Mouse (Mus musculus) liver, embryonic 13.5 days (tissue): ENCODE results near the gene Ctr9. TPM values are rescaled to one million over a fixed set of nuclear protein-coding genes. Genes with fewer than 3 reads are reported as not detected.
A peak's percentile ranks its signal among the peaks of the same experiment; 100 is the strongest.

Experiments
- ATAC-seq: fragments of 200-750 bp; cut with Nextera tagmentation; 2 replicates; pipeline ENCODE4 v1.8.0; 2017; ENCODE audit warnings: low read depth, mild to moderate bottlenecking, moderate number of reproducible peaks, moderate library complexity
- DNase-seq: peaks from one replicate; pipeline ENCODE4 v3.0.0; 2022
- H3K27ac ChIP-seq: fragments of 300-500 bp; sonication (generic); 2 replicates; pipeline ENCODE4 v1.5.1; 2015; ENCODE audit warnings: moderate library complexity, mild to moderate bottlenecking, inconsistent platforms
- H3K27me3 ChIP-seq: fragments of 300-500 bp; sonication (generic); 2 replicates; pipeline ENCODE4 v1.6.1; 2015; ENCODE audit warnings: mild to moderate bottlenecking, inconsistent platforms
- H3K36me3 ChIP-seq: fragments of 300-500 bp; sonication (generic); 2 replicates; pipeline ENCODE4 v1.6.1; 2015; ENCODE audit warnings: mild to moderate bottlenecking, inconsistent platforms
- H3K4me1 ChIP-seq: fragments of 300-500 bp; sonication (generic); replicated peaks from 2 replicates; pipeline ENCODE4 v1.6.1; 2015; ENCODE audit warnings: inconsistent platforms
- H3K4me2 ChIP-seq: fragments of 300-500 bp; sonication (generic); 2 replicates; pipeline ENCODE4 v1.6.1; 2015; ENCODE audit warnings: inconsistent platforms, mild to moderate bottlenecking, moderate library complexity
- H3K4me3 ChIP-seq: fragments of 300-500 bp; sonication (generic); replicated peaks from 2 replicates; pipeline ENCODE4 v1.5.1; 2015; ENCODE audit warnings: mild to moderate bottlenecking, inconsistent platforms
- H3K9ac ChIP-seq: fragments of 300-500 bp; sonication (generic); 2 replicates; pipeline ENCODE4 v1.6.1; 2015; ENCODE audit warnings: mild to moderate bottlenecking, inconsistent platforms
- H3K9me3 ChIP-seq: fragments of 300-500 bp; sonication (generic); replicated peaks from 2 replicates; pipeline ENCODE4 v1.6.1; 2016; ENCODE audit warnings: inconsistent platforms
- WGBS: fragments of 180-500 bp; shearing (Covaris S2); methylation state at CpG from one replicate; pipeline ENCODE4 v1.1.7; 2015; ENCODE audit not compliant: insufficient replicate concordance; 5-methylcytosine and 5-hydroxymethylcytosine counted together
- polyA plus RNA-seq: library from polyadenylated mRNA; unstranded; fragments of >200 nt; fragmentation: Nextera tagmentation; extraction: Ambion mirVana; gene quantifications from 2 replicates; pipeline ENCODE4 v1.2.1, GENCODE M21; 2015

Gene Ctr9
- polyA plus RNA-seq, 1 experiment from 2014 or later: 29.3 TPM

DNA sequence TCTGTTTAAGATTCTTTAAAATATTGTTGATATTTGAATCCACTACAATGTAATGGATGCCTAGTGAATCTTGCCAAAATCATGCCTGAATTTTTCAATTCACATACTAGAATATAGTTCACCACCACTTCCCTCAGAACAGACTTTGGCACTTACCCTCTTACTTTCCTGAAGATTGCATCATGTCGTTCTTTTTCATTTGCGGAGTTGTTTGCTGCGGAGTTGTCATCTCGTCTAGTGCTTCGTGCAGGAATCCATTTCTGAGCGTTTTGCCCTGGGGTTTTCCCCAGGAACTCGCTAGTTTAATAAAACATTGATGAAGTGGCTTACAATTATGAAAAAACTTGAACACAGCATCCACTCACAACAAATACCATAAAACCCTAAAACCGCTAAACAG, 51.3 kb downstream of the Ctr9 start:
- Histone ChIP-seq H3K4me1 (peaks cover 29% of the 10 kb centered on the region), H3K4me3 (peak overlapping the region; percentile 100), H3K27me3 (no peaks in the 10 kb centered on the region), H3K9me3 (no peaks in the 10 kb centered on the region), H3K4me2 (peak overlapping the region; percentile 94), H3K36me3 (peaks cover 65% of the 10 kb centered on the region), H3K27ac (peak overlapping the region; percentile 27; the same call in 1 of the 2 replicates), H3K9ac (peak overlapping the region; percentile 100)
- DNase-seq (no peak), ATAC-seq (no peak)
- 82% methylated on average over 8 of the region's 8 CpGs for WGBS

DNA sequence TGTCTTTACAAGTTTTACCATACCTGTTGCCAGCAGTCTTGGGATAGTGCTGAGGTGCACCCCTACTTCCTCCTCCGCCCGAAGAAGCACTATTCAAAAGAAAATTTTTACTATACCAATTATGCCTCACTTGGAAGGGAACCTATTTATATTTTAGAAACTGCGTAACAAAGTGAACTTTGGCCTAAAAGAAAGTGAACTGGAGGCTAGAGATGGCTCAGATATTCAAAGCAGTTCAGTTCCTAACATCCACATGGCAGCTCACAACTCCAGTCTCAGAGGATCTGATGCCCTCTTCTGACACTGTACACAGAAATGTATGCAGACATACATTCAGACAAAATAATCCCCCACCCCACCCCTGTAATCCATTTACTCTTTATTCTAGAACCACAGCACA, 52.1 kb downstream of the Ctr9 start:
- WGBS: 73% methylated on average over 3 of the region's 3 CpGs
- H3K9ac ChIP-seq: peak overlapping the region; percentile 100
- H3K27ac ChIP-seq: peak overlapping the region; percentile 98
- H3K36me3 ChIP-seq: peaks cover 58% of the 10 kb centered on the region
- no peak for ATAC-seq
- H3K4me3 ChIP-seq: peak overlapping the region; percentile 100
- H3K9me3 ChIP-seq: no peaks in the 10 kb centered on the region
- H3K4me1 ChIP-seq: peaks cover 37% of the 10 kb centered on the region
- H3K27me3 ChIP-seq: no peaks in the 10 kb centered on the region
- no peak for DNase-seq
- peak overlapping the region; percentile 94 for H3K4me2 ChIP-seq

DNA sequence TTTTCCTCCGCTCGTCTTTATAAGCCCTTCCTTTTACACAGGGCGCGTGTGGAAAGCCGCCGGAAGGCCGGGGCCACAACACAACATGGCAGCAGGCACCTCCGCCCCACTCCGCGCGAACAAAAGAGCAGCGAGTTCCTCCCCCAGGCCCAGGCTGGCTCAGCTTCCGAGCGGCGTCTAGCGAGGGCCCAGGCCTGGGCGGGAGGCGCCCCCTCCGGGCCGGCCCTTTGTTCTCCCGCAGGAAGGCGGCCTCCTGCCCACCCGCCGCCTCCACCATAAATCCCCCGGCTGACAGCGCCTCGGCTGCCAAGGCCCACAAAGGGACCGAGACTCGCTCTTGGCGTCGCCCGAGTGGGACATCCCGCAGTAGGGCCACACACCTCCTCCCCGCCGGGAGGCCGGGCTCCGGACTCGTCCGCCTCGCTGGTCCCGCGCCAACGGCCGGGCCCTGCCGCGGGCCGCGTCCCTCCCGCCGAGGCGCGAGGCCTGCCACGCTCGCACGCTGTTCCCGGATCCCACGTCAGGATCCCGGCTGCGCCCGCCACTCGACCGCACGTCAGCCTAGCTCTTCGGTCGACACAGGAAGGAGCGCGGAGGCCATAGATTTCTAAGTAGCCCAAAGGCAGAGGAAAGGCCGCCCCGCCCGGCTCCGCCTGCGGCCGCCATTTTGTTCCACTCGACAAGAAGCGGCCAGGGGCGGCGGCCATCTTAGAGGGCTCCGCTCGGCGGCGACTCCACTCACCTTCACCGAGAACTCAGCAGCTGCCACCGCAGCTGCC, 53.5 kb downstream of the Ctr9 start:
- Histone ChIP-seq H3K4me2 (peak overlapping the region; percentile 94), H3K4me3 (peak overlapping the region; percentile 100), H3K9me3 (no peaks in the 10 kb centered on the region), H3K36me3 (peaks cover 44% of the 10 kb centered on the region), H3K27me3 (no peaks in the 10 kb centered on the region), H3K4me1 (peaks cover 41% of the 10 kb centered on the region), H3K27ac (peak overlapping the region; percentile 98), H3K9ac (peak overlapping the region; percentile 100)
- WGBS: under 1% methylated on average over 82 of the region's 83 CpGs
- peak; percentile 68 for ATAC-seq
- DNase-seq: peak; percentile 70

DNA sequence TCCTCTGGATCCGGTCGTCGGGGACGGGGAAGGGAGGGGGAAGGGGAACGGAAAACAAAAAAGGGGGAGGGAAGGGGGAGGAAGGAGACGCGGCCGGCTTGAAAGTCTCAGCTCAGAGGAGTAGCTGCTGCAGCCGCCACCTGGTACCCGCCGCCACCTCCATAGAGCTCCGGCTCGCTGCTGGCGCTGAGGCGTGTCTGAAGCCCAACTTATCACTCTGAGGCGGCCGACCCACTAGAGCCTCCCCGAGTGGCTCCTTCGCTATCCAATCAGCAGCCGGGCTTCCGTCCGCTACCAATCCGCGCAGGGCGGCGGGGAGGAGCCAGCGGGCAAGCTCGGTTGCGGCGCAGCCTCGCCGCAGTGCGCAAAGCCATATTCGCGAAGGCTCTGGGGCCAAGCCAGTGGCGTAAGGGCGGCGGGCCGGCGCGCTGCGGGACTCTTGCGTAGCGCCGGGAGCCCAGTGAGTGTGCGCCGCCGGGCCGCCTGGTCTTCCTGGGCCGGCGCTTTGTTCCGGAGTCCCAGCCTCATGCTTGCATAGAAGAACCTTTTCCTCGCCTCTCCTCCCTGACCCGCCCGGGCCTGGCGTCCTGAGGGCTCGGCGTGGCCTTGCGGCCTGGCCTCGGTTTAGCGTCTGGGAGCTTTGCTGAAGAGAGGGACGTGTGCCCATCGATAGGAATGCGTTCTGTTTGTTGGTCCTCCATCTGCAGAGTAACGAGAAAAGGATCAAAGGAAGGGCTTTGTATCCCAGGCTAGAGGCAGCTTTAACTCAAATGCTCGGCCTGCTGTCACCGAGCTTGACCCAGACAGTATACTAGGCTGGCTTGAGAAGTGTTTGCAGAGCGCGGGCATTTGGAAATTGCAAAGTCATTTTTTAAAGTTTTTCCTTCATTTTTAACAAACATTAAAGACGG, 54.3 kb downstream of the Ctr9 start, which contains the start of gene Eif4g2:
Gene Eif4g2, minus strand, starts transcription at position 209 of the 911 bp plus-strand sequence.
- Histone ChIP-seq H3K4me2 (peak within 1 kb of the TSS; percentile 94), H3K36me3 (peaks cover 36% of the 10 kb centered on the region), H3K9ac (peak within 1 kb of the TSS; percentile 100), H3K27ac (peak within 1 kb of the TSS; percentile 99), H3K27me3 (no peaks in the 10 kb centered on the region), H3K4me1 (peaks cover 41% of the 10 kb centered on the region), H3K9me3 (no peaks in the 10 kb centered on the region), H3K4me3 (peak within 1 kb of the TSS; percentile 100)
- peak; percentile 96 for ATAC-seq
- DNase-seq: peak; percentile 99
- under 1% methylated on average over 70 of the region's 70 CpGs for WGBS

DNA sequence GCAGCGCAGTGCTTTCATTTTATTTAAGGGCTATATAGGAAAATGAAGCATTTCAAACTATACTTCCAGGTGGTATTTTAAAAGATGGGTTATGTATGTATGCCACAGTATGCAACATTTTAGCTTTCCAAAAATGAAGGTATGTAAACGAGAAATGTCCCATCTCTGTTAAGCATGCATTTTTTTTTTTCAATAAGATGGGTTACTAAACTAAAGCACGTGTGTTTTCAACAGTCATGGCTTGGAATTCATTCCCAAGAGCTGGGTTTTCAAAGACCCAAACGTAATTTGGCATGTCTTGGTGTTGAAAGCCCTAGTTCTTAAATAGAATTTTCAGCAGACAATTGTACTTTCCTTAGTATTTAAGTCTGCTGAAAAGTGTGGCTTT, 55.0 kb downstream of the Ctr9 start:
- ATAC-seq (no peak), DNase-seq (no peak)
- H3K36me3 ChIP-seq: peaks cover 30% of the 10 kb centered on the region
- no peaks in the 10 kb centered on the region for H3K9me3 ChIP-seq
- 5% methylated on average over 4 of the region's 4 CpGs for WGBS
- H3K27ac ChIP-seq: peak overlapping the region; percentile 99
- peak overlapping the region; percentile 75 for H3K4me2 ChIP-seq
- H3K27me3 ChIP-seq: no peaks in the 10 kb centered on the region
- peak overlapping the region; percentile 93 for H3K9ac ChIP-seq
- peaks cover 40% of the 10 kb centered on the region for H3K4me1 ChIP-seq
- H3K4me3 ChIP-seq: peak overlapping the region; percentile 100

DNA sequence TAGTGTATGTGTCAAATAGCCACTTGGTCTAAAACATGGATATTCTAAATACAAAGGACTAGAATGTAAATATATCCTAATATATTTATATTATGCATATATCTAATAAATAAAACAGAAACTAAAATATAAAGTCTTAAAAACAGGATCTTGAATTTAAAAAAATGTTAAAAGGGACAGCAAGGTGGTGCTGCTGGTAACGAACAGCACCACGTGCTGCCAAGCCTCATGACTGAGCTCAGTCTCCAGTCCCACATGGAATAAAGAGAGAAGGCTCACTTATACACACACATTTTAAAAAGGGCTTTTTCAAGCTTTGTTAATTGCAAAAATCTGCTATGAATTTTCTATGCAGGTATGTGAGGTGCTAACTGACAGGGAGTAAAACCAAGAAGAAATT, 55.7 kb downstream of the Ctr9 start:
- Histone ChIP-seq H3K36me3 (peaks cover 23% of the 10 kb centered on the region), H3K27ac (peak overlapping the region; percentile 72), H3K9ac (0 out of 2 replicates have a peak overlapping the region, but pooled peaks have one; percentile 43), H3K4me2 (peak overlapping the region; percentile 46), H3K4me1 (peaks cover 37% of the 10 kb centered on the region), H3K4me3 (no peak overlapping the region; the same call in 1 of the 2 replicates), H3K9me3 (no peaks in the 10 kb centered on the region), H3K27me3 (no peaks in the 10 kb centered on the region)
- WGBS: 54% methylated on average over 2 of the region's 2 CpGs
- ATAC-seq: no peak
- DNase-seq: no peak

DNA sequence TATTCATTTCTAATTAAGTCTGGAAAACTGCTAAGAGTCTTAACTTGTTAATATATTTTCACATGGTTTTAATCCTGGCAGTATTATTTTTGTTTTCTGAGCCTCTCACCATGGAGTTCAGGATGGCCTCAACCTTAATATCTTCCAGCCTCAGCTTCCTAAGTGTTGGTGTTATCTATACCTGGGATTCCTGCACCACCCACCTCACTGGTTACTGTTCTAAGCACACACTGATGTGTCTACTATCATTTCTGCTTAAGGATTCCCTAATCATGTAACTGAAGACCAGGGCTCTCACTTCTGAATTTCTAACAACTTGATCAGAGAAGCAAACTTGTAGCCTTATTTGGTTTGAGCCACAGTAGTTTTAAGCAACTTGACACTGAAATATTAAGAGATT, 56.4 kb downstream of the Ctr9 start:
- ATAC-seq (peak; percentile 37), DNase-seq (peak; percentile 48)
- peak overlapping the region; percentile 56 for H3K27ac ChIP-seq
- no peak overlapping the region for H3K4me3 ChIP-seq
- peaks cover 30% of the 10 kb centered on the region for H3K4me1 ChIP-seq
- H3K9me3 ChIP-seq: no peaks in the 10 kb centered on the region
- H3K9ac ChIP-seq: no peak overlapping the region
- H3K36me3 ChIP-seq: peaks cover 16% of the 10 kb centered on the region
- peak overlapping the region; percentile 32; the same call in 1 of the 2 replicates for H3K4me2 ChIP-seq
- H3K27me3 ChIP-seq: no peaks in the 10 kb centered on the region

DNA sequence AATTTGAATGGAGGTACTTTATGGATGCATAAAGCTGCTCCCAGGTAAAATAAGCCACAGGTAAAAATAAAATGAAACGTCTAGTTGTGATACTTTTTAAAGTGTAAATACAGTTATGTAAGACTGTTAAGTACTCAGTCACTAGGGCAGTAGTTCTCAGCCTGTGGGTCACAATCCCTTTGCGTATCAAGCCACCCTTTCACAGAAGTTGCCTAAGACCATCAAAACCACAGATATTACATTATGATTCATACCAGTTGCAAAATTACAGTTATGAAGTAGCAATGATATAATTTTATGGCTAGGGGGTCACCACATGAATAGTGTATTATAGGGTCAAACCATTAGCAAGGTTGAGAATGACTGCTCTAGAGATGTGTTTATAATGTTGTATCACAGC, 66.4 kb downstream of the Ctr9 start:
- no peak overlapping the region for H3K4me2 ChIP-seq
- H3K27ac ChIP-seq: no peak overlapping the region
- H3K4me1 ChIP-seq: peaks cover 6% of the 10 kb centered on the region; the same call in 1 of the 2 replicates
- no peak overlapping the region for H3K4me3 ChIP-seq
- 65% methylated on average over 2 of the region's 2 CpGs for WGBS
- no peak overlapping the region for H3K9ac ChIP-seq
- no peaks in the 10 kb centered on the region for H3K27me3 ChIP-seq
- H3K36me3 ChIP-seq: no peaks in the 10 kb centered on the region
- ATAC-seq (no peak), DNase-seq (no peak)
- no peaks in the 10 kb centered on the region for H3K9me3 ChIP-seq

DNA sequence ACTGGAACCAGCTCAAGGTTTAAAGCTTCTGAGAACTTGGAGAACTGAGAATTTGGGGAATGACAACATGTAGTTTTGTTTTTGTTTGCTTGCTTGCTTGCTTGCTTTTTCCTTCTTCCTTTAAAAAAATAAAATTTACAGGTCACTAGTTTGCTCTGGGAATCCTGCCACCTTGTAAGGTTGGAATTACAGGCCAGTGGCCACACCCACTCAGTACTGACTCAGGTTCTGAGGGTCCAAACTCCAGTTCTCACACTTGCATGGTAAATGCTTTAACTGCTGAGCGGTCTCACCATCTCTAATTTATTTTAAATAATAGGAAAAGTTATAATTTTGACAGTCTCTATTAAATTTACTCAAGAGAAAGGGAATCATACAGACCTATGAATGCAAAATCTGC, 69.4 kb downstream of the Ctr9 start:
- H3K4me1 ChIP-seq: 0 out of 2 replicates have a peak, but pooled peaks cover 3% of the 10 kb centered on the region
- 80% methylated on average over 1 of the region's 1 CpGs for WGBS
- H3K4me3 ChIP-seq: no peak overlapping the region
- ATAC-seq (no peak), DNase-seq (no peak)
- H3K36me3 ChIP-seq: no peaks in the 10 kb centered on the region
- no peak overlapping the region for H3K4me2 ChIP-seq
- no peak overlapping the region for H3K27ac ChIP-seq
- H3K9me3 ChIP-seq: no peaks in the 10 kb centered on the region
- no peak overlapping the region for H3K9ac ChIP-seq
- no peaks in the 10 kb centered on the region for H3K27me3 ChIP-seq
